Mouse (Mus musculus) hindbrain, embryonic 13.5 days (tissue): ENCODE data around the gene Prkci. TPM values are rescaled to one million over a fixed set of nuclear protein-coding genes. Genes with fewer than 3 reads are reported as not detected.

ENCODE experiments used
- ATAC-seq: fragments of 200-750 bp; cut with Nextera tagmentation; 2 replicates; pipeline ENCODE4 v1.8.0; 2017; ENCODE audit warnings: moderate TSS enrichment; ENCODE audit not compliant: low FRiP score
- H3K27ac ChIP-seq: fragments of 300-500 bp; sonication (generic); 2 replicates; pipeline ENCODE4 v1.5.1; 2015; ENCODE audit warnings: inconsistent platforms, mild to moderate bottlenecking, moderate library complexity
- H3K27me3 ChIP-seq: fragments of 300-500 bp; sonication (generic); 2 replicates; pipeline ENCODE4 v1.6.1; 2015; ENCODE audit warnings: mild to moderate bottlenecking, inconsistent platforms
- H3K36me3 ChIP-seq: fragments of 300-500 bp; sonication (generic); 2 replicates; pipeline ENCODE4 v1.6.1; 2015; ENCODE audit warnings: mild to moderate bottlenecking, inconsistent platforms
- H3K4me1 ChIP-seq: fragments of 300-500 bp; sonication (generic); replicated peaks from 2 replicates; pipeline ENCODE4 v1.6.1; 2015; ENCODE audit warnings: inconsistent platforms
- H3K4me2 ChIP-seq: fragments of 300-500 bp; sonication (generic); 2 replicates; pipeline ENCODE4 v1.6.1; 2015; ENCODE audit warnings: inconsistent platforms, mild to moderate bottlenecking, moderate library complexity
- H3K4me3 ChIP-seq: fragments of 300-500 bp; sonication (generic); 2 replicates; pipeline ENCODE4 v1.5.1; 2015; ENCODE audit warnings: mild to moderate bottlenecking, inconsistent platforms
- H3K9ac ChIP-seq: fragments of 300-500 bp; sonication (generic); 2 replicates; pipeline ENCODE4 v1.6.1; 2015; ENCODE audit warnings: mild to moderate bottlenecking, inconsistent platforms
- H3K9me3 ChIP-seq: fragments of 300-500 bp; sonication (generic); 2 replicates; pipeline ENCODE4 v1.6.1; 2016; ENCODE audit warnings: inconsistent platforms
- WGBS: fragments of 180-500 bp; shearing (Covaris S2); methylation state at CpG from one replicate; pipeline ENCODE4 v1.1.7; 2015; 5-methylcytosine and 5-hydroxymethylcytosine counted together
- polyA plus RNA-seq: library from polyadenylated mRNA; unstranded; fragments of >200 nt; fragmentation: Nextera tagmentation; extraction: Ambion mirVana; gene quantifications from 2 replicates; pipeline ENCODE4 v1.2.1, GENCODE M21; 2015

The Prkci gene
- polyA plus RNA-seq, 1 experiment from 2014 or later: 23.9 TPM

GRCm38 (mm10) chr3:31082838-31083506 is 87.4 kb downstream of the Prkci start:
- Histone ChIP-seq H3K9ac (no peak overlapping the region), H3K27ac (no peak overlapping the region), H3K36me3 (no peaks in the 10 kb centered on the region), H3K4me2 (no peak overlapping the region), H3K4me3 (no peak overlapping the region), H3K27me3 (no peaks in the 10 kb centered on the region), H3K9me3 (no peaks in the 10 kb centered on the region), H3K4me1 (peaks cover 9% of the 10 kb centered on the region; the same call in 1 of the 2 replicates)
- ATAC-seq: 0 out of 2 replicates have a peak, but pooled peaks have one; percentile 9
- 95% methylated on average over 12 of the region's 13 CpGs for WGBS

- Histone ChIP-seq H3K4me2 (peak overlapping the region; percentile 29; the same call in 1 of the 2 replicates), H3K27me3 (no peaks in the 10 kb centered on the region), H3K36me3 (no peaks in the 10 kb centered on the region), H3K4me3 (no peak overlapping the region), H3K9me3 (no peaks in the 10 kb centered on the region), H3K9ac (no peak overlapping the region), H3K4me1 (peaks cover 9% of the 10 kb centered on the region; the same call in 1 of the 2 replicates), H3K27ac (no peak overlapping the region)
- 48% methylated on average over 12 of the region's 12 CpGs for WGBS
- peak; percentile 65 for ATAC-seq
These were observed 88.1 kb downstream of the Prkci start for GRCm38 (mm10) chr3:31083507-31084245.

GRCm38 (mm10) chr3:31085000-31085399 is 89.5 kb downstream of the Prkci start:
- Histone ChIP-seq H3K4me1 (peaks cover 9% of the 10 kb centered on the region; the same call in 1 of the 2 replicates), H3K4me2 (no peak overlapping the region), H3K9ac (no peak overlapping the region), H3K4me3 (no peak overlapping the region), H3K9me3 (no peaks in the 10 kb centered on the region), H3K36me3 (no peaks in the 10 kb centered on the region), H3K27ac (no peak overlapping the region), H3K27me3 (no peaks in the 10 kb centered on the region)
- no peak for ATAC-seq
- WGBS: 88% methylated on average over 3 of the region's 3 CpGs

- ATAC-seq: no peak
- peaks cover 4% of the 10 kb centered on the region for H3K4me1 ChIP-seq
- no peak overlapping the region for H3K27ac ChIP-seq
- H3K4me3 ChIP-seq: no peak overlapping the region
- no peaks in the 10 kb centered on the region for H3K36me3 ChIP-seq
- no peaks in the 10 kb centered on the region for H3K9me3 ChIP-seq
- no peak overlapping the region for H3K9ac ChIP-seq
- H3K4me2 ChIP-seq: no peak overlapping the region
- H3K27me3 ChIP-seq: no peaks in the 10 kb centered on the region
- WGBS: 34% methylated on average over 10 of the region's 10 CpGs
These were observed 93.5 kb downstream of the Prkci start for GRCm38 (mm10) chr3:31088789-31089775.

GRCm38 (mm10) chr3:31089956-31090355 is 94.4 kb downstream of the Prkci start:
- 67% methylated on average over 7 of the region's 7 CpGs for WGBS
- peaks cover 4% of the 10 kb centered on the region for H3K4me1 ChIP-seq
- no peaks in the 10 kb centered on the region for H3K27me3 ChIP-seq

GRCm38 (mm10) chr3:31093196-31093595 is 97.6 kb downstream of the Prkci start:
- Histone ChIP-seq H3K36me3 (0 out of 2 replicates have a peak, but pooled peaks cover 4% of the 10 kb centered on the region), H3K27me3 (no peaks in the 10 kb centered on the region), H3K9ac (peak overlapping the region; percentile 95), H3K27ac (peak overlapping the region; percentile 100), H3K4me2 (peak overlapping the region; percentile 77), H3K4me1 (peaks cover 22% of the 10 kb centered on the region), H3K4me3 (peak overlapping the region; percentile 82), H3K9me3 (no peaks in the 10 kb centered on the region)
- ATAC-seq: peak; percentile 4
- WGBS: 3% methylated on average over 13 of the region's 13 CpGs

More at GRCm38 (mm10) chr3:31089956-31090355, 94.4 kb downstream of the Prkci start:
- Histone ChIP-seq H3K9ac (no peak overlapping the region), H3K36me3 (no peaks in the 10 kb centered on the region), H3K4me3 (no peak overlapping the region), H3K9me3 (no peaks in the 10 kb centered on the region), H3K27ac (no peak overlapping the region), H3K4me2 (no peak overlapping the region)
- no peak for ATAC-seq

- Histone ChIP-seq H3K9ac (peak overlapping the region; percentile 95), H3K9me3 (no peaks in the 10 kb centered on the region), H3K27ac (peak overlapping the region; percentile 100), H3K4me3 (peak overlapping the region; percentile 82), H3K4me1 (peaks cover 27% of the 10 kb centered on the region), H3K27me3 (no peaks in the 10 kb centered on the region), H3K36me3 (0 out of 2 replicates have a peak, but pooled peaks cover 4% of the 10 kb centered on the region), H3K4me2 (peak overlapping the region; percentile 77)
- under 1% methylated on average over 57 of the region's 58 CpGs for WGBS
- peak; percentile 26 for ATAC-seq
These were observed 98.2 kb downstream of the Prkci start for GRCm38 (mm10) chr3:31093627-31094351.

- under 1% methylated on average over 81 of the region's 109 CpGs for WGBS
- Histone ChIP-seq H3K9ac (peak within 1 kb of the TSS; percentile 95), H3K4me1 (peaks cover 31% of the 10 kb centered on the region), H3K4me2 (peak within 1 kb of the TSS; percentile 77), H3K27me3 (no peaks in the 10 kb centered on the region), H3K36me3 (0 out of 2 replicates have a peak, but pooled peaks cover 4% of the 10 kb centered on the region), H3K27ac (peak within 1 kb of the TSS; percentile 100), H3K9me3 (no peaks in the 10 kb centered on the region), H3K4me3 (peak within 1 kb of the TSS; percentile 82)
- peak; percentile 96 for ATAC-seq
These were observed 99.1 kb downstream of the Prkci start, which contains the start of gene Skil for GRCm38 (mm10) chr3:31094531-31095178. Skil (plus strand) TSS chr3:31095058.

- Histone ChIP-seq H3K9ac (peak overlapping the region; percentile 95), H3K9me3 (no peaks in the 10 kb centered on the region), H3K36me3 (0 out of 2 replicates have a peak, but pooled peaks cover 4% of the 10 kb centered on the region), H3K27me3 (no peaks in the 10 kb centered on the region), H3K27ac (peak overlapping the region; percentile 100), H3K4me3 (peak overlapping the region; percentile 82), H3K4me1 (peaks cover 36% of the 10 kb centered on the region), H3K4me2 (peak overlapping the region; percentile 72)
- peak; percentile 47; the same call in 1 of the 2 replicates for ATAC-seq
- under 1% methylated on average over 22 of the region's 39 CpGs for WGBS
These were observed 99.6 kb downstream of the Prkci start for GRCm38 (mm10) chr3:31095179-31095490.

- under 1% methylated on average over 23 of the region's 33 CpGs for WGBS
- no peaks in the 10 kb centered on the region for H3K27me3 ChIP-seq
- H3K9me3 ChIP-seq: no peaks in the 10 kb centered on the region
- H3K4me1 ChIP-seq: peaks cover 39% of the 10 kb centered on the region
- H3K9ac ChIP-seq: peak overlapping the region; percentile 95
- peak overlapping the region; percentile 72 for H3K4me2 ChIP-seq
- H3K36me3 ChIP-seq: 0 out of 2 replicates have a peak, but pooled peaks cover 4% of the 10 kb centered on the region
- H3K27ac ChIP-seq: peak overlapping the region; percentile 100
- peak overlapping the region; percentile 82 for H3K4me3 ChIP-seq
- peak; percentile 4; the same call in 1 of the 2 replicates for ATAC-seq
These were observed 100.1 kb downstream of the Prkci start for GRCm38 (mm10) chr3:31095491-31096154.
